Mouse (Mus musculus) forebrain, embryonic 10.5 days (tissue): ENCODE measurements at regions not wholly inside any gene's neighbourhood (a gene's known extent, or its start where the extent isn't known, plus 50 kb on each side); places are given as distances from the start of the nearest gene placed in this dataset.

ENCODE experiments used
- DNase-seq: peaks from one replicate; pipeline ENCODE4 v3.0.0-alpha.2; 2017; ENCODE audit warnings: low spot score; ENCODE audit errors: extremely low spot score
- H3K27ac ChIP-seq: fragments of 300-500 bp; sonication (generic); 2 replicates; pipeline ENCODE4 v1.5.1; 2016; ENCODE audit warnings: mild to moderate bottlenecking
- H3K27me3 ChIP-seq: fragments of 300-500 bp; sonication (generic); 2 replicates; pipeline ENCODE4 v1.6.1; 2016; ENCODE audit warnings: mild to moderate bottlenecking; ENCODE audit not compliant: poor library complexity, severe bottlenecking
- H3K36me3 ChIP-seq: fragments of 300-500 bp; sonication (generic); replicated peaks from 2 replicates; pipeline ENCODE4 v1.6.1; 2016; ENCODE audit warnings: mild to moderate bottlenecking, moderate library complexity
- H3K4me1 ChIP-seq: fragments of 300-500 bp; sonication (generic); 2 replicates; pipeline ENCODE4 v1.6.1; 2016
- H3K4me3 ChIP-seq: fragments of 300-500 bp; sonication (generic); 2 replicates; pipeline ENCODE4 v1.5.1; 2016; ENCODE audit warnings: mild to moderate bottlenecking, moderate library complexity
- H3K9me3 ChIP-seq: fragments of 300-500 bp; sonication (generic); 2 replicates; pipeline ENCODE4 v1.6.1; 2016; ENCODE audit warnings: mild to moderate bottlenecking, moderate library complexity
- WGBS: fragments of 180-500 bp; shearing (Covaris S2); methylation state at CpG from one replicate; pipeline ENCODE4 v1.1.7; 2016; 5-methylcytosine and 5-hydroxymethylcytosine counted together

- 92% methylated on average over 8 of the region's 8 CpGs for WGBS
- peak overlapping the region; percentile 82 for H3K27ac ChIP-seq
- peaks cover 64% of the 10 kb centered on the region for H3K4me1 ChIP-seq
- H3K4me3 ChIP-seq: no peak overlapping the region
- H3K36me3 ChIP-seq: no peaks in the 10 kb centered on the region
- no peaks in the 10 kb centered on the region for H3K9me3 ChIP-seq
- no peak for DNase-seq
- peaks cover 5% of the 10 kb centered on the region; the same call in 1 of the 2 replicates for H3K27me3 ChIP-seq
Measured at GRCm38 (mm10) chr1:41887556-41887955, 808.0 kb upstream of the Pou3f3 start.

- peak; percentile 34 for DNase-seq
- peak overlapping the region; percentile 82 for H3K27ac ChIP-seq
Measured at GRCm38 (mm10) chr1:41888213-41888612, 807.4 kb upstream of the Pou3f3 start.

GRCm38 (mm10) chr1:41888966-41889365, 806.6 kb upstream of the Pou3f3 start:
- H3K4me1 ChIP-seq: peaks cover 68% of the 10 kb centered on the region

More at GRCm38 (mm10) chr1:41888213-41888612, 807.4 kb upstream of the Pou3f3 start:
- H3K4me1 ChIP-seq: peaks cover 68% of the 10 kb centered on the region
- 14% methylated on average over 2 of the region's 2 CpGs for WGBS
- H3K9me3 ChIP-seq: no peaks in the 10 kb centered on the region
- H3K36me3 ChIP-seq: no peaks in the 10 kb centered on the region
- H3K4me3 ChIP-seq: no peak overlapping the region
- H3K27me3 ChIP-seq: peaks cover 5% of the 10 kb centered on the region; the same call in 1 of the 2 replicates

GRCm38 (mm10) chr1:41889940-41890339, 805.6 kb upstream of the Pou3f3 start:
- WGBS: 78% methylated on average over 6 of the region's 6 CpGs
- H3K27ac ChIP-seq: peak overlapping the region; percentile 59
- no peaks in the 10 kb centered on the region for H3K9me3 ChIP-seq
- peaks cover 68% of the 10 kb centered on the region for H3K4me1 ChIP-seq
- H3K4me3 ChIP-seq: no peak overlapping the region
- DNase-seq: no peak
- no peaks in the 10 kb centered on the region for H3K36me3 ChIP-seq
- H3K27me3 ChIP-seq: peaks cover 5% of the 10 kb centered on the region; the same call in 1 of the 2 replicates

More at GRCm38 (mm10) chr1:41888966-41889365, 806.6 kb upstream of the Pou3f3 start:
- Histone ChIP-seq H3K36me3 (no peaks in the 10 kb centered on the region), H3K27ac (peak overlapping the region; percentile 65), H3K9me3 (no peaks in the 10 kb centered on the region), H3K4me3 (no peak overlapping the region), H3K27me3 (peaks cover 5% of the 10 kb centered on the region; the same call in 1 of the 2 replicates)
- DNase-seq: no peak
- WGBS: 47% methylated on average over 5 of the region's 5 CpGs

- WGBS: 29% methylated on average over 20 of the region's 20 CpGs
- H3K4me1 ChIP-seq: peaks cover 58% of the 10 kb centered on the region
- peak overlapping the region; percentile 30 for H3K4me3 ChIP-seq
- DNase-seq: peak; percentile 57
- H3K9me3 ChIP-seq: no peaks in the 10 kb centered on the region
- H3K27ac ChIP-seq: peak overlapping the region; percentile 87
- H3K27me3 ChIP-seq: peaks cover 5% of the 10 kb centered on the region; the same call in 1 of the 2 replicates
- no peaks in the 10 kb centered on the region for H3K36me3 ChIP-seq
Measured at GRCm38 (mm10) chr1:41890714-41891689, 804.6 kb upstream of the Pou3f3 start.

- Histone ChIP-seq H3K36me3 (no peaks in the 10 kb centered on the region), H3K9me3 (no peaks in the 10 kb centered on the region), H3K27me3 (peaks cover 5% of the 10 kb centered on the region; the same call in 1 of the 2 replicates), H3K4me3 (no peak overlapping the region), H3K27ac (peak overlapping the region; percentile 87), H3K4me1 (peaks cover 56% of the 10 kb centered on the region)
- WGBS: 74% methylated on average over 11 of the region's 11 CpGs
- DNase-seq: no peak
Measured at GRCm38 (mm10) chr1:41891730-41892129, 803.8 kb upstream of the Pou3f3 start.

- no peaks in the 10 kb centered on the region for H3K9me3 ChIP-seq
- DNase-seq: peak; percentile 21
- no peak overlapping the region for H3K4me3 ChIP-seq
- no peaks in the 10 kb centered on the region for H3K36me3 ChIP-seq
- H3K27ac ChIP-seq: peak overlapping the region; percentile 87
- WGBS: 37% methylated on average over 2 of the region's 2 CpGs
- H3K4me1 ChIP-seq: peaks cover 56% of the 10 kb centered on the region
- no peaks in the 10 kb centered on the region for H3K27me3 ChIP-seq
Measured at GRCm38 (mm10) chr1:41892376-41892775, 803.2 kb upstream of the Pou3f3 start.

GRCm38 (mm10) chr1:41897768-41898330, 797.7 kb upstream of the Pou3f3 start:
- no peaks in the 10 kb centered on the region for H3K27me3 ChIP-seq
- H3K27ac ChIP-seq: no peak overlapping the region
- DNase-seq: no peak
- no peaks in the 10 kb centered on the region for H3K36me3 ChIP-seq
- H3K9me3 ChIP-seq: no peaks in the 10 kb centered on the region
- no peak overlapping the region for H3K4me3 ChIP-seq
- WGBS: 78% methylated on average over 4 of the region's 4 CpGs
- 0 out of 2 replicates have a peak, but pooled peaks cover 1% of the 10 kb centered on the region for H3K4me1 ChIP-seq

- no peaks in the 10 kb centered on the region for H3K4me1 ChIP-seq
- WGBS: 91% methylated on average over 6 of the region's 6 CpGs
- H3K27ac ChIP-seq: no peak overlapping the region
- no peak overlapping the region for H3K4me3 ChIP-seq
- no peaks in the 10 kb centered on the region for H3K9me3 ChIP-seq
- H3K27me3 ChIP-seq: no peaks in the 10 kb centered on the region
- H3K36me3 ChIP-seq: no peaks in the 10 kb centered on the region
- DNase-seq: no peak
Measured at GRCm38 (mm10) chr1:41900370-41900769, 795.2 kb upstream of the Pou3f3 start.

GRCm38 (mm10) chr1:41905971-41906370, 789.6 kb upstream of the Pou3f3 start:
- Histone ChIP-seq H3K4me1 (no peaks in the 10 kb centered on the region), H3K27me3 (no peaks in the 10 kb centered on the region), H3K9me3 (no peaks in the 10 kb centered on the region), H3K4me3 (no peak overlapping the region), H3K36me3 (no peaks in the 10 kb centered on the region), H3K27ac (no peak overlapping the region)
- DNase-seq: no peak
- WGBS: 91% methylated on average over 5 of the region's 5 CpGs

GRCm38 (mm10) chr1:41908001-41908807, 787.4 kb upstream of the Pou3f3 start:
- Histone ChIP-seq H3K9me3 (no peaks in the 10 kb centered on the region), H3K27ac (no peak overlapping the region), H3K27me3 (no peaks in the 10 kb centered on the region), H3K36me3 (no peaks in the 10 kb centered on the region), H3K4me1 (peaks cover 7% of the 10 kb centered on the region), H3K4me3 (no peak overlapping the region)
- DNase-seq: no peak
- 93% methylated on average over 8 of the region's 8 CpGs for WGBS

GRCm38 (mm10) chr1:41908808-41909110, 786.8 kb upstream of the Pou3f3 start:
- Histone ChIP-seq H3K4me3 (no peak overlapping the region), H3K27ac (no peak overlapping the region), H3K9me3 (no peaks in the 10 kb centered on the region), H3K4me1 (peaks cover 7% of the 10 kb centered on the region), H3K36me3 (no peaks in the 10 kb centered on the region), H3K27me3 (no peaks in the 10 kb centered on the region)
- DNase-seq: no peak
- 90% methylated on average over 5 of the region's 5 CpGs for WGBS
